Mouse (Mus musculus): ENCODE measurements around the gene Spns3. TPM values are rescaled to one million over a fixed set of nuclear protein-coding genes. Genes with fewer than 3 reads are reported as not detected.

Gene Spns3
- polyA plus RNA-seq, 1 experiment, result 13.2 TPM

- H3K4me3 ChIP-seq (replicated peaks; ENCODE audit: control insufficient read depth, low read depth, low read length), result no peak overlapping the region
- WGBS, result 26% methylated on average over 8 of the region's 8 CpGs
- H3K27ac ChIP-seq (ENCODE audit: control insufficient read depth, insufficient read depth, low read depth, low read length, poor library complexity), result peak overlapping the region; percentile 20; the same call in 1 of the 2 replicates
- H3K4me1 ChIP-seq (ENCODE audit: control insufficient read depth, insufficient read depth, low read length), result peaks cover 1% of the 10 kb centered on the region
- TF ChIP-seq POLR2A (IDR thresholded peaks at IDR 0.05; ENCODE audit: borderline replicate concordance, control insufficient read depth, low read depth, low read length), result no peak
- no peak for TF ChIP-seq CTCF (IDR thresholded peaks at IDR 0.05; ENCODE audit: control insufficient read depth, insufficient read depth, low read length)
Observed at GRCm38 (mm10) chr11:72538037-72538755, 12.1 kb downstream of the Spns3 start.

DNA sequence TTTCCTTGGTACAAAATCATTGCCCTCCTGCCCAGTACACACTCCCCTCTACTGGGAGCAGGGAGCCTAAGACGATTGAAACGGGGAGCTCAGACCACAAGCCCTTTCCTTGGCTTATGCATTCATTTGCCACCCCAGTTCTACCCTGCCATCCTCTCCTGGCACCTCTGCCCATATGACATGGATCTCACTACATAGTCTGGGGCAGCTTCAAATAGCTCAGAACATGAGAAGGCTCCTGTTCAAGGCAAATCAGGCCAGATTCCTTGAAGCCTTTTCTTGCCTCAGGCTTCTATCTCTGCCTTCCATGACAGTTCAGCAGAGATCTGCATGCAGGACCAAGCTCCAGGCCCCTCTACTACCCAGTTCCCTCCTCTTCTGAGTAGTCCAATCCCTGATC lies 12.8 kb downstream of the Spns3 start:
- Histone ChIP-seq H3K4me1 (ENCODE audit: control insufficient read depth, insufficient read depth, low read length) (peaks cover 1% of the 10 kb centered on the region), H3K27ac (ENCODE audit: control insufficient read depth, insufficient read depth, low read depth, low read length, poor library complexity) (no peak overlapping the region), H3K4me3 (replicated peaks; ENCODE audit: control insufficient read depth, low read depth, low read length) (no peak overlapping the region)
- 86% methylated on average over 2 of the region's 2 CpGs for WGBS
- no peak for TF ChIP-seq POLR2A (IDR thresholded peaks at IDR 0.05; ENCODE audit: borderline replicate concordance, control insufficient read depth, low read depth, low read length)
- no peak for TF ChIP-seq CTCF (IDR thresholded peaks at IDR 0.05; ENCODE audit: control insufficient read depth, insufficient read depth, low read length)

GRCm38 (mm10) chr11:72535519-72535918 lies 14.8 kb downstream of the Spns3 start:
- Histone ChIP-seq H3K4me3 (replicated peaks; ENCODE audit: control insufficient read depth, low read depth, low read length) (no peak overlapping the region), H3K27ac (ENCODE audit: control insufficient read depth, insufficient read depth, low read depth, low read length, poor library complexity) (no peak overlapping the region), H3K4me1 (ENCODE audit: control insufficient read depth, insufficient read depth, low read length) (peaks cover 1% of the 10 kb centered on the region)
- 86% methylated on average over 3 of the region's 3 CpGs for WGBS
- TF ChIP-seq POLR2A (IDR thresholded peaks at IDR 0.05; ENCODE audit: borderline replicate concordance, control insufficient read depth, low read depth, low read length), result no peak
- peak; percentile 60 for TF ChIP-seq CTCF (IDR thresholded peaks at IDR 0.05; ENCODE audit: control insufficient read depth, insufficient read depth, low read length)

DNA sequence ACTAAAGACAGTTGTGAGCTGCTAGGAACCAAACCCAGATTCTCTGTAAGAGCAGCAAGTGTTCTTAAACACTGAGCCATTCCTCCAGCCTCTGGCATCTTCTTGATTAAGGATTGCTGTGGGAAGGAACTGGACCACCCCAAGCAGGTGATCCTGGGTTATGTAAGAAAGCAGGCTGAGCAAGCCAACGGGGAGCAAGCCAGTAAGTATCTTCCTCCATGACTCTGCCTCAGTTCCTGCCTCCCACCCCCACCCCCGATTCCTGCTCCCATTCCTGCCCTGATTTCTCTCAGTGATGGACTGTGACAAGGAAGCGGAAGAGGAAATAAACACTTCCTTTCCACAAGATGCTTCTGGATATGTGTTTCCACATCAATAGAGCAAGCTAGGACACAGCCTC lies 17.4 kb downstream of the Spns3 start:
- Histone ChIP-seq H3K4me3 (replicated peaks; ENCODE audit: control insufficient read depth, low read depth, low read length) (no peak overlapping the region), H3K4me1 (ENCODE audit: control insufficient read depth, insufficient read depth, low read length) (no peaks in the 10 kb centered on the region), H3K27ac (ENCODE audit: control insufficient read depth, insufficient read depth, low read depth, low read length, poor library complexity) (no peak overlapping the region)
- no peak for TF ChIP-seq POLR2A (IDR thresholded peaks at IDR 0.05; ENCODE audit: borderline replicate concordance, control insufficient read depth, low read depth, low read length)
- no peak for TF ChIP-seq CTCF (IDR thresholded peaks at IDR 0.05; ENCODE audit: control insufficient read depth, insufficient read depth, low read length)
- 78% methylated on average over 3 of the region's 3 CpGs for WGBS

GRCm38 (mm10) chr11:72531632-72532031 lies 18.7 kb downstream of the Spns3 start:
- 86% methylated on average over 1 of the region's 1 CpGs for WGBS
- no peak for TF ChIP-seq CTCF (IDR thresholded peaks at IDR 0.05; ENCODE audit: control insufficient read depth, insufficient read depth, low read length)
- TF ChIP-seq POLR2A (IDR thresholded peaks at IDR 0.05; ENCODE audit: borderline replicate concordance, control insufficient read depth, low read depth, low read length), result no peak
- Histone ChIP-seq H3K4me1 (ENCODE audit: control insufficient read depth, insufficient read depth, low read length) (no peaks in the 10 kb centered on the region), H3K27ac (ENCODE audit: control insufficient read depth, insufficient read depth, low read depth, low read length, poor library complexity) (no peak overlapping the region), H3K4me3 (replicated peaks; ENCODE audit: control insufficient read depth, low read depth, low read length) (no peak overlapping the region)

DNA sequence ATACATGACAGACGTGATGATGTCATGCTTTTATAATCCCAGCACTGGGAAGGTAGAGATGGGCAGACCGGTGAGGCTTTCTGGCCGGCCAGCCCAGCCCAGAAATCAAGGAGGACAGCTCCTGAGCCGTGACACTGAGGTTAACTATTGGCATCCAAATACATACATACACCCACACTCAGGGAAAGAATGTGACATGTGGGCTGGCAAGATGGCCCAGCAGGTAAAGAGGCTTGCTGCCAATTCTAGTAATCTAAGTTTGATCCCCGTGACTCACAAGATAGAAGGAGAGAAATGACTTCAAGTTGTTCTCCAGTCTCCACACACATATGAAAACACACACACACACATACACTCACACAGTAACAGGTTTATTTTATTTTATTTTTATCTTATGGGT lies 19.2 kb downstream of the Spns3 start:
- H3K4me3 ChIP-seq (replicated peaks; ENCODE audit: control insufficient read depth, low read depth, low read length), result no peak overlapping the region
- no peaks in the 10 kb centered on the region for H3K4me1 ChIP-seq (ENCODE audit: control insufficient read depth, insufficient read depth, low read length)
- TF ChIP-seq POLR2A (IDR thresholded peaks at IDR 0.05; ENCODE audit: borderline replicate concordance, control insufficient read depth, low read depth, low read length), result no peak
- TF ChIP-seq CTCF (IDR thresholded peaks at IDR 0.05; ENCODE audit: control insufficient read depth, insufficient read depth, low read length), result no peak
- H3K27ac ChIP-seq (ENCODE audit: control insufficient read depth, insufficient read depth, low read depth, low read length, poor library complexity), result no peak overlapping the region
- 77% methylated on average over 5 of the region's 5 CpGs for WGBS

GRCm38 (mm10) chr11:72526190-72526589 lies 24.1 kb downstream of the Spns3 start:
- 86% methylated on average over 4 of the region's 4 CpGs for WGBS
- Histone ChIP-seq H3K27ac (ENCODE audit: control insufficient read depth, insufficient read depth, low read depth, low read length, poor library complexity) (no peak overlapping the region), H3K4me1 (ENCODE audit: control insufficient read depth, insufficient read depth, low read length) (no peaks in the 10 kb centered on the region), H3K4me3 (replicated peaks; ENCODE audit: control insufficient read depth, low read depth, low read length) (no peak overlapping the region)
- TF ChIP-seq CTCF (IDR thresholded peaks at IDR 0.05; ENCODE audit: control insufficient read depth, insufficient read depth, low read length) (no peak), POLR2A (IDR thresholded peaks at IDR 0.05; ENCODE audit: borderline replicate concordance, control insufficient read depth, low read depth, low read length) (no peak)

DNA sequence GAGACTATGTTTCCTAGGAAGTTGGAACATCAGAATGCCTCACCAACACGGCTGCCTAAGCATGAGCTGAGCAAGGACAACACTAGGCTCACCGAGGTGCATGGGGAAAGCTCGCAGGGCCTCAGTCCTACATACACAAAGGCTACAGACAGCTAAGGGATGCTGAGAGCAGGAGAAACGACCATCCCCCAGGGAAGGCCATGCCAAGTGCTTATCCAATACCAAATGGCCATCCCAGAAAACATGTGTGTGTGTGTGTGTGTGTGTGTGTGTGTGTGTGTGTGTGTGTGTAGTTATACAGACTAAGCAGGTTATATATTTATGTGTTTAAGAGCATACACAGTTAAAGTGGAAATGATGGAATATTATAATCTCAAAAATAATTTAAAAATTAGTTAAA lies 26.6 kb downstream of the Spns3 start:
- WGBS, result 75% methylated on average over 4 of the region's 4 CpGs
- H3K4me3 ChIP-seq (replicated peaks; ENCODE audit: control insufficient read depth, low read depth, low read length), result no peak overlapping the region
- H3K27ac ChIP-seq (ENCODE audit: control insufficient read depth, insufficient read depth, low read depth, low read length, poor library complexity), result no peak overlapping the region
- TF ChIP-seq POLR2A (IDR thresholded peaks at IDR 0.05; ENCODE audit: borderline replicate concordance, control insufficient read depth, low read depth, low read length) (no peak), CTCF (IDR thresholded peaks at IDR 0.05; ENCODE audit: control insufficient read depth, insufficient read depth, low read length) (no peak)
- peaks cover 1% of the 10 kb centered on the region; the same call in 1 of the 2 replicates for H3K4me1 ChIP-seq (ENCODE audit: control insufficient read depth, insufficient read depth, low read length)

All from bone marrow, adult 2 months (tissue).